Mouse (Mus musculus) embryo, embryonic 10 days (tissue): ENCODE measurements around the gene Rpl11.

Experiments
- DNase-seq: peaks from one replicate; pipeline ENCODE4 v3.0.0-alpha.2; 2015; ENCODE audit warnings: low spot score

The Rpl11 gene

GRCm38 (mm10) chr4:136070592-136070991, 17.4 kb upstream of the Rpl11 start:
- no peak for DNase-seq

GRCm38 (mm10) chr4:136069954-136070353, 16.7 kb upstream of the Rpl11 start:
- DNase-seq: peak; percentile 91

- DNase-seq: no peak
These were observed 16.1 kb upstream of the Rpl11 start for GRCm38 (mm10) chr4:136069313-136069712.

GRCm38 (mm10) chr4:136063143-136063542, 9.9 kb upstream of the Rpl11 start:
- no peak for DNase-seq

GRCm38 (mm10) chr4:136059800-136060488, 6.7 kb upstream of the Rpl11 start:
- peak; percentile 39 for DNase-seq

- DNase-seq: no peak
These were observed 4.7 kb upstream of the Rpl11 start for GRCm38 (mm10) chr4:136057916-136058315.

GRCm38 (mm10) chr4:136056030-136056429, 2.8 kb upstream of the Rpl11 start:
- no peak for DNase-seq

GRCm38 (mm10) chr4:136053843-136054242, 615 bp upstream of the Rpl11 start:
- DNase-seq: no peak

GRCm38 (mm10) chr4:136052534-136053246, 538 bp downstream of the Rpl11 start:
- peak; percentile 56 for DNase-seq

GRCm38 (mm10) chr4:136052060-136052459, 1.2 kb downstream of the Rpl11 start:
- DNase-seq: no peak

- DNase-seq: no peak
These were observed 3.0 kb downstream of the Rpl11 start for GRCm38 (mm10) chr4:136050226-136050625.

- peak; percentile 17 for DNase-seq
These were observed 4.8 kb downstream of the Rpl11 start for GRCm38 (mm10) chr4:136048291-136049032.

GRCm38 (mm10) chr4:136047626-136048025, 5.6 kb downstream of the Rpl11 start:
- DNase-seq: no peak

- DNase-seq: no peak
These were observed 6.3 kb downstream of the Rpl11 start for GRCm38 (mm10) chr4:136046888-136047287.

- no peak for DNase-seq
These were observed 8.1 kb downstream of the Rpl11 start for GRCm38 (mm10) chr4:136045091-136045490.

- no peak for DNase-seq
These were observed 9.3 kb downstream of the Rpl11 start for GRCm38 (mm10) chr4:136043784-136044400.

GRCm38 (mm10) chr4:136035078-136035477, 18.1 kb downstream of the Rpl11 start:
- no peak for DNase-seq

GRCm38 (mm10) chr4:136033231-136033630, 20.0 kb downstream of the Rpl11 start:
- DNase-seq: no peak

- peak; percentile 48 for DNase-seq
These were observed 22.0 kb downstream of the Rpl11 start for GRCm38 (mm10) chr4:136030968-136031909.

GRCm38 (mm10) chr4:136028689-136029088, 24.5 kb downstream of the Rpl11 start:
- no peak for DNase-seq

- DNase-seq: no peak
These were observed 25.1 kb downstream of the Rpl11 start for GRCm38 (mm10) chr4:136028132-136028564.
